Mouse (Mus musculus): Measurements from ENCODE around the gene Pdzph1. TPM values are rescaled to one million over a fixed set of nuclear protein-coding genes. Genes with fewer than 3 reads are reported as not detected.

The Pdzph1 gene
- polyA plus RNA-seq, 1 experiment from 2014 or later, result 3.8 TPM

DNA sequence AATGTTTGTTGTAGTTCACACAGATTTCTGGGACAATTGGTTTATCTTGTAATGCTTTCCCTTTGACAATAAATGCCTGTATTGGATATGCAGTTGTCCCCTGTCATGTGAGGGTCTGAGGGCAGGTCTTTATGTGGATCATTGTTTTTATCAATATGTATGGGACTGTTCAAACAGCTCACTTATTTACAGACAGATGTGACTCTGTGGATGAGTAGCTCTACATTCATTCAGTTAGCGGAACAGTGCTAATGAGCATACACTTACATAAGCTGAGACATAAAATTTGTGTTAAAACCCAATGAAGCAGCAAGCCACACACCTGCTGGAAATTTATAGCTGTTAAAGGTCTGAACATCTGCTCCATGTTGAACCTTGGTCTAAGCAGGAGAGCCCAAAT, 34.1 kb downstream of the Pdzph1 start:
- Histone ChIP-seq H3K27me3 (no peaks in the 10 kb centered on the region), H3K4me3 (no peak overlapping the region), H3K4me2 (no peak overlapping the region), H3K36me3 (no peaks in the 10 kb centered on the region), H3K9me3 (no peaks in the 10 kb centered on the region), H3K27ac (no peak overlapping the region), H3K4me1 (replicated peaks) (no peaks in the 10 kb centered on the region), H3K9ac (no peak overlapping the region)
- no peak for ATAC-seq (ENCODE audit: low FRiP score)
- WGBS, result 62% methylated on average over 1 of the region's 1 CpGs

GRCm38 (mm10) chr17:58943015-58943822, 48.0 kb downstream of the Pdzph1 start:
- Histone ChIP-seq H3K27ac (no peak overlapping the region), H3K9ac (no peak overlapping the region), H3K27me3 (no peaks in the 10 kb centered on the region), H3K36me3 (no peaks in the 10 kb centered on the region), H3K4me1 (replicated peaks) (no peaks in the 10 kb centered on the region), H3K4me2 (no peak overlapping the region), H3K4me3 (no peak overlapping the region), H3K9me3 (no peaks in the 10 kb centered on the region)
- 75% methylated on average over 10 of the region's 10 CpGs for WGBS
- ATAC-seq (ENCODE audit: low FRiP score), result no peak

GRCm38 (mm10) chr17:58938598-58938997, 52.6 kb downstream of the Pdzph1 start:
- Histone ChIP-seq H3K27me3 (no peaks in the 10 kb centered on the region), H3K4me2 (no peak overlapping the region), H3K9ac (no peak overlapping the region), H3K4me1 (replicated peaks) (no peaks in the 10 kb centered on the region), H3K27ac (no peak overlapping the region), H3K9me3 (no peaks in the 10 kb centered on the region), H3K36me3 (no peaks in the 10 kb centered on the region), H3K4me3 (no peak overlapping the region)
- ATAC-seq (ENCODE audit: low FRiP score), result no peak
- 88% methylated on average over 1 of the region's 1 CpGs for WGBS

- Histone ChIP-seq H3K27me3 (no peaks in the 10 kb centered on the region), H3K4me2 (no peak overlapping the region), H3K9ac (no peak overlapping the region), H3K27ac (no peak overlapping the region), H3K4me1 (replicated peaks) (peaks cover 4% of the 10 kb centered on the region), H3K4me3 (no peak overlapping the region), H3K36me3 (no peaks in the 10 kb centered on the region), H3K9me3 (no peaks in the 10 kb centered on the region)
- 53% methylated on average over 4 of the region's 4 CpGs for WGBS
- no peak for ATAC-seq (ENCODE audit: low FRiP score)
Measured at GRCm38 (mm10) chr17:58937533-58937932, 53.6 kb downstream of the Pdzph1 start.

DNA sequence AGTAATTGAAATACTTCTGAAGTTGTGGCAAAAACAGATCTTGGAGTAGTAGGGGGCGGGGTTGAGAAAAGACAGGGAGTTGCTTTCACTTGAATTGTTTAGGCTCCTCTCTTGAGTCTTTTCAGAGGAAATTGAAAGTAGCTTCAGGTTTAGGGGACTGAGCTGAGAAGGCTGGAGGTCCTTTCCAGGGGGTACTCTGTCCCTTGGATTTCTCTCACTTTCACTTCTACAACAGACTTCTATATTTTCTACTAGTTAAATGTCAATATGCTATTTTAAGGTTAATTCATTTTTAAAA, 58.2 kb downstream of the Pdzph1 start:
- WGBS, result 8% methylated on average over 1 of the region's 1 CpGs
- Histone ChIP-seq H3K27ac (no peak overlapping the region; the same call in 1 of the 2 replicates), H3K4me1 (replicated peaks) (peaks cover 7% of the 10 kb centered on the region), H3K27me3 (no peaks in the 10 kb centered on the region), H3K4me3 (no peak overlapping the region), H3K9ac (no peak overlapping the region), H3K9me3 (no peaks in the 10 kb centered on the region), H3K4me2 (no peak overlapping the region; the same call in 1 of the 2 replicates), H3K36me3 (no peaks in the 10 kb centered on the region)
- ATAC-seq (ENCODE audit: low FRiP score), result no peak

DNA sequence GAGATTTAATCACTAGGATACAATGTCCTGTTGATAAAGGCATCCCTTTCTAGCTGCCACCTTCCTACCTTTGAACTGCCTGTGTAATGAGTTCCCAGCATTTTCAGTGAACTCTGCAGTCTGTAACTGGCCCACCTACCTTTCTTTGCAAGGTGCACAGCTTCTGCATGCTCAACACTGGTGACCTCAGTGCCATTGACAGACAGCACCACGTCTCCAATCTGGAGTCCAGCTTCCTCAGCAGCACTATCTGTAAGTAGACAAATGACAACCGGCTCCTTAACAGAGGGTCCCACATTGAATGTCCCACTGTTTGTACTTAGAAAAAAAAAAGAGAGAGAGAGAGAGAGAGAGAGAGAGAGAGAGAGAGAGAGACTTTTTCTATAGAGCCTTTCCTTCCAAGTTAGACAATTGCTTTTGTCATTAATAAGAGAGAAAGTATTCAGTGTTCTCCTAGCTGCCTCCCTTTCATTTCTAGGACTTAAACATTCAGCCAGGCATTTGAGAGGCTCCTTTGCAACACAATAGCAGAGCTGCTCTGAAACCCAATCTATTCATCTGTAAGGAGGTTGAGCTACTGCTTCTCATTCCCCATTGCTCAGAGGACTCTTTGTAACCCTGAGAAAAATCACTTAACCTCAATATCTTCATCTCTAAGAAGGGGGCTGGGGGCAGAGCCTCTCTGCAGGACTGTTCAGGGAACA, 58.7 kb downstream of the Pdzph1 start:
- Histone ChIP-seq H3K4me2 (no peak overlapping the region; the same call in 1 of the 2 replicates), H3K9ac (no peak overlapping the region), H3K27ac (peak overlapping the region; percentile 13; the same call in 1 of the 2 replicates), H3K36me3 (no peaks in the 10 kb centered on the region), H3K4me1 (replicated peaks) (peaks cover 7% of the 10 kb centered on the region), H3K27me3 (no peaks in the 10 kb centered on the region), H3K9me3 (no peaks in the 10 kb centered on the region), H3K4me3 (no peak overlapping the region)
- peak; percentile 59; the same call in 1 of the 2 replicates for ATAC-seq (ENCODE audit: low FRiP score)
- 6% methylated on average over 2 of the region's 2 CpGs for WGBS

DNA sequence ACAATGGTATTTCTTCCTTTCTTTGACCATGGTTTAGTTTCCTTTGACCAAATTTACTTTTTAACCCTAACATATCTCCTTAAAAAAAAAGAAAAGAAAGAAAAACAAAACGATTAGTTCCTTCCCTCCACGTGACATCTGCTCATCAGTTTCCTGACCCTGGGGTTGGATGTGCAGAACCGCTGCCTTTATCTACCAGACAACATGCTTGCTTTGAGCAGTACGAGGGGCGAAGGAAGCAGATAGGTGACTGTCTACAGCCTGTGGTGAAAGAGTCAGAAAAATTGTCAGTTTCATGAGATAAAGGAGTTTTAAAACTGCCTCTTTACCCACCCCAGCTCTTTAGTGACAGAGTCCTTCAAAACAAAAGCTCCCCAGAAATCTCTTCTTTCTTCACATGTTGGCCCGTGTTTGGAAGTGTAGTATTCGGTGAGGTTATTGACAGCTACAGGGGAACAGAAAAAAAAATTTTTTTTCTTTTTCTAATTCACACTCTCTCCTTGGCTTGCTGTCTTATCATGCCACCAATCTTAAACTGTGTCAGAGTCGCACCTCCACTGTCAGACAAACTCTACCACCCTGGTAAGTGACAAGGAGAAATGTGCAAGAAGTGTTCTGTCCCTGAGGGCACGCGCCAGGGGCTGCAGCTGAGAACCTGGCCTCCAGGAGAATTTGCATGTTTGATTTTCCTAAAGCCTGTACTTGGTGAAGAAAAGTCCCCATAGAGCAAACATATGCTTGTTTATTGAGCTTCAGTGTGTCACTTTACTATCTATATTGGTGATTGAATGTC, 66.2 kb downstream of the Pdzph1 start:
- H3K9ac ChIP-seq, result no peak overlapping the region
- WGBS, result 73% methylated on average over 10 of the region's 10 CpGs
- no peaks in the 10 kb centered on the region for H3K9me3 ChIP-seq

GRCm38 (mm10) chr17:58923901-58924476, 67.2 kb downstream of the Pdzph1 start:
- ATAC-seq (ENCODE audit: low FRiP score), result peak; percentile 31; the same call in 1 of the 2 replicates
- H3K4me3 ChIP-seq, result no peak overlapping the region
- H3K4me2 ChIP-seq, result peak overlapping the region; percentile 11; the same call in 1 of the 2 replicates
- H3K9me3 ChIP-seq, result no peaks in the 10 kb centered on the region
- WGBS, result 51% methylated on average over 11 of the region's 11 CpGs
- no peak overlapping the region for H3K9ac ChIP-seq
- H3K4me1 ChIP-seq (replicated peaks), result peaks cover 16% of the 10 kb centered on the region
- H3K27me3 ChIP-seq, result no peaks in the 10 kb centered on the region
- H3K36me3 ChIP-seq, result no peaks in the 10 kb centered on the region
- no peak overlapping the region for H3K27ac ChIP-seq

More for the DNA sequence above, 66.2 kb downstream of the Pdzph1 start:
- no peak overlapping the region for H3K4me2 ChIP-seq
- H3K4me1 ChIP-seq (replicated peaks), result peaks cover 13% of the 10 kb centered on the region
- H3K36me3 ChIP-seq, result no peaks in the 10 kb centered on the region
- no peaks in the 10 kb centered on the region for H3K27me3 ChIP-seq
- no peak overlapping the region for H3K4me3 ChIP-seq
- no peak for ATAC-seq (ENCODE audit: low FRiP score)
- H3K27ac ChIP-seq, result no peak overlapping the region

DNA sequence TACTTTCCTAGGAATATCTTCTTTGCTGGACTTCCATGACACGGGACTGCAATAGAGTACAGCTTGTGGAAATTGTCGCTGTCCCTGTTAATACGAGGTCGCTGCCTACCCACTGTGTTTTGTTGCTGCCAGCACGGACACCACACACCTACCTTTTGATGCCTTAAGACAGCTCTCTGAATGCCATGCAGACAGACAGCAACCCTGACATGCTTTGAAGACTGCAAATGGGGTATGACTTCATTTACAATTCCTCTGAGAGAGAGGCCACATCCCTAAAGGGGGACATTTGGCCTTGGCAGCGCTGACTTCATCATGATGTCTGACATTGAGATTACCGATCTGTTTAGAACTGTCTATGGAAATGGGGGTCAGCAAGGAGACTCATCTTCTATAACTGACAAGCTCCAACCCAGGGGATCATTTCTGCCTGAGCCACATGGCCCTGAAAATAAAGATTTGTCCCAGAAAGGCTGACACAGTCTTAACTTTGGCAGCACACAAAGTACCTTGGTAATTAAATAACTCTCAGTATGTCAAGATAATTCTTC, 67.8 kb downstream of the Pdzph1 start:
- 62% methylated on average over 7 of the region's 7 CpGs for WGBS
- no peak overlapping the region for H3K4me3 ChIP-seq
- ATAC-seq (ENCODE audit: low FRiP score), result peak; percentile 43; the same call in 1 of the 2 replicates
- no peaks in the 10 kb centered on the region for H3K9me3 ChIP-seq
- H3K36me3 ChIP-seq, result no peaks in the 10 kb centered on the region
- no peak overlapping the region for H3K27ac ChIP-seq
- no peak overlapping the region for H3K9ac ChIP-seq
- H3K4me2 ChIP-seq, result no peak overlapping the region
- peaks cover 17% of the 10 kb centered on the region for H3K4me1 ChIP-seq (replicated peaks)
- no peaks in the 10 kb centered on the region for H3K27me3 ChIP-seq

DNA sequence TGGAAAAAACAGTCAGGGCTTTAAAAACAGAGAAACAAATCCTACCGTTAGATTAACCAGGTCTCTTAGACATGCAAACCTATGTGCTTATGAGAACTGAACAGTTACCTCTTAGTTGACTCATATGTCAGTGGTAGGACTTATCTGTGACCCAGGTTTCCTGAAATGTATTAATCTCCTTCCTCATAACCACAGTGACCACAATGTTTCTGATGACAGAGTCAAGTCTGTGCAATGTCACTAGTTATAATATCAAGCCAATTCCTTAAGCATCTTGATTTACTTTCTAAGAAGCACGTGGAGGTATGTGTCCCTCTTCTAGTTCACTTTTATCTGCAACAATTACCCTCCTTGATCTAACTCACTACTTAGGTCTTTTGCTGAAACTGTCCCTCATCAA, 68.4 kb downstream of the Pdzph1 start:
- Histone ChIP-seq H3K4me3 (no peak overlapping the region), H3K4me1 (replicated peaks) (peaks cover 17% of the 10 kb centered on the region), H3K9me3 (no peaks in the 10 kb centered on the region), H3K9ac (no peak overlapping the region), H3K4me2 (no peak overlapping the region), H3K27ac (no peak overlapping the region), H3K36me3 (no peaks in the 10 kb centered on the region), H3K27me3 (no peaks in the 10 kb centered on the region)
- ATAC-seq (ENCODE audit: low FRiP score), result no peak
- WGBS, result 93% methylated on average over 2 of the region's 2 CpGs

GRCm38 (mm10) chr17:58919927-58920326, 71.2 kb downstream of the Pdzph1 start:
- no peaks in the 10 kb centered on the region for H3K36me3 ChIP-seq
- 41% methylated on average over 4 of the region's 4 CpGs for WGBS
- H3K9me3 ChIP-seq, result no peaks in the 10 kb centered on the region
- H3K27ac ChIP-seq, result no peak overlapping the region
- no peak overlapping the region for H3K9ac ChIP-seq
- H3K27me3 ChIP-seq, result no peaks in the 10 kb centered on the region
- H3K4me2 ChIP-seq, result no peak overlapping the region
- no peak overlapping the region for H3K4me3 ChIP-seq
- no peak for ATAC-seq (ENCODE audit: low FRiP score)
- H3K4me1 ChIP-seq (replicated peaks), result peaks cover 17% of the 10 kb centered on the region

DNA sequence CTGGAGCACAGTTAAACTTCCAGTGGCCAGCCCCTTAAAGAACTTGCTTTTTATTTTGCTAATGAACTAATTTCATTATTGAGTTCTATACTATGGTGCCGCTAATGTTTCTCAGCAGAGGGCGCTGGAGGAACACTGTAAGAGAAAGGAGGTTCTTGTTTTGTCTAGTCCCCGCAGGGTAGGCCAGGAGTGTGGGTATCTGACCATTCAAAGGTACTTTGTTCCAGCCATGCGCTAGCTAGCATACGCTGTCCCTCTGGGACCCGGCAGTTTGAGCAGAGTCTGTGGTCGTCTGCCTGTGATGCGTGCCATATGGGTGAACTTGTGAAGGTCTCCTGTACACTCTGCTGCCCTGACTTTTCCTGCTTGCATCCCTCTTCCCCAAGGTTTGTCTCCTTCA, 72.1 kb downstream of the Pdzph1 start:
- ATAC-seq (ENCODE audit: low FRiP score), result peak; percentile 85
- no peak overlapping the region for H3K27ac ChIP-seq
- 6% methylated on average over 8 of the region's 8 CpGs for WGBS
- no peak overlapping the region for H3K9ac ChIP-seq
- no peaks in the 10 kb centered on the region for H3K9me3 ChIP-seq
- H3K36me3 ChIP-seq, result no peaks in the 10 kb centered on the region
- peak overlapping the region; percentile 41 for H3K4me2 ChIP-seq
- no peaks in the 10 kb centered on the region for H3K27me3 ChIP-seq
- peaks cover 12% of the 10 kb centered on the region for H3K4me1 ChIP-seq (replicated peaks)
- no peak overlapping the region for H3K4me3 ChIP-seq

Data from hindbrain, embryonic 13.5 days (tissue).